Mouse (Mus musculus) gastrocnemius, postnatal 36 days (tissue): ENCODE results near the gene Tcf19. TPM values are rescaled to one million over a fixed set of nuclear protein-coding genes. Genes with fewer than 3 reads are reported as not detected.
"Not testable (repeated sequence)": the region's sequence is repeated elsewhere in the genome, so short reads cannot be mapped to it uniquely, and the experiment has no call there.

Source experiments
- DNase-seq, 2 experiments: peaks; one replicate each; pipeline ENCODE4 v3.0.0; 2022
- intact Hi-C: fragments of 180-260 bp; cut with DNase I; formaldehyde crosslinking; loops from one replicate; pipeline ENCODE4 v1.15.1; 2025
- total RNA-seq, 2 experiments: library from RNA; stranded (reverse); gene quantifications; 2 replicates each; pipeline ENCODE4 v1.2.3; 2021

Gene Tcf19
- total RNA-seq, 2 experiments from 2014 or later, result 1.5 to 2.0 TPM

DNA sequence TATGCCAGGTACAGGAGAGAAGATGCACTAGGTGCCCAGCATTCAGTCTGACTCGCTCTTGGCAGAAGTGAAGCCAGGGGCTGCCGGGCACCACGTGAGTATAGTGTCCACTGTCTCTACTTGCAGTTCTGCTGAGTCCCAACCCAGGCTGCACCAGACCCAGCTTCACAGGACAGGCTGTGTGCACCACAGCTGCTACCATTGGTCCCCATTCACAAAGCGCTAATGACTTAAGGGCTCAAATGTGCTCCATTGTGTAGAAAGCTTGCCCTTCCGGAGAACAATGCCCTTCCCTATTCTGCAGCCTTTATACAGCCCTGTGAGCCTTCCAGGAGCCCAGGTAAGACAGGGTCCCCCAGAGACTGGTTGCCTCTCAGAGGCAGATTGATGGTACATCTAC is 26.3 kb downstream of the Tcf19 start:
- DNase-seq, result no peak
- intact Hi-C loops, result no loop called here

DNA sequence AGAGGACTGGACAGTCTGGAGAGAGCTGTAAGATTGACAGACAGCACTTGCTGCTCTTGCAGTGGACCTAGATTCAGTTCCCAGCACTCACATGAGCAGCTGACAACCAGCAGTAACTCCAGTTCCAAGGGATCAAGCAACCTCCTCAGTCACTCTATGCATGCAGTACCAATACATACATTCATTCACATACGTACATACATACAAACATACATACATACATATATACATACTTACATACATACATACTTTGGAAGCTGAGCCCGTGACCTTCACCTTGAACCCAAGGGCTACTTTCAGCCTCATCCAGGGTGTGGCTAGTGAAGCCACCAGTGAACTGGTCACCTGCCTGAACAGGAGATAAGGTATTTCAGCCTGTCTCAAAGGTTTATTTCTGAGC is 28.6 kb downstream of the Tcf19 start:
- intact Hi-C loops, result no loop called here
- DNase-seq, result no peak

DNA sequence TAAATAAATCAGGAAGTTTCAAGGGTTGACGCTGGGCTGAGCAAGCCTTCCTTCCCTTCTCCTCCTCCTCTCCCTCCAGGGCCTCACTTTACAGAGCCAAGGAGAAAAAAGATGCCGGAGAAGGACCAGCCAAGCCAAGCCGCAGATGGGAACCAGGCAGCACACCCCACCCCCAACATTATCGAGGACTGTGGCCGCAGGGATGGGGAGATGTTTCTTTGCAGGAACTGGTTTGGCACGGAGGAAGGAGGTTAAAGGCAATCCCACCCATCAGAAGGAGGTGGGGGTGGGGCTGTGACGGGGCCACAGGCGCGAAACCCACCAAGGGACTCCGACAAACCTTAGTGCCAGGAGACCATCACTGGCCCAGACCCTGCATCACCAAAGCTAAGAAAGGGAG is 29.9 kb downstream of the Tcf19 start:
- DNase-seq, result no peak
- intact Hi-C loops, result no loop called here

DNA sequence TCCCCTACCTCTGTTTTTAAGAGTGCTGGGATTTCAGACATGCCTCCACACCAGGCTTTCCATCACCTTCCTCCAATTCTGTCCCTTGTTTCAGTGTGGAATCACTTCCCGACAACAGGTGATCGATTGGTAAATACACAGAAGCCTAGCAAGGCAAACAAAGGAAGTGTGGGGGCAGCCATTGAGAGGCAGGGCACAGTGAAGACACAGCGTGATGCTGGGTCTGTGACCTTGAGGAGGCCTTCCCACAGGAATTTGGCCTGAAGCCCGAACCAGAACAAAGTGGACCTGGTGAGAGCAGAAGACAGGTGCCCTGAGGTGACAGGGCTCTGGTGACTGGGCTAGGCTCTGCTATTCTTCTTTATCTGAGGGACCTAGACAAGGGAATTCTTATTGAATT is 30.9 kb downstream of the Tcf19 start:
- DNase-seq, result no peak
- intact Hi-C loops, result no loop called here

DNA sequence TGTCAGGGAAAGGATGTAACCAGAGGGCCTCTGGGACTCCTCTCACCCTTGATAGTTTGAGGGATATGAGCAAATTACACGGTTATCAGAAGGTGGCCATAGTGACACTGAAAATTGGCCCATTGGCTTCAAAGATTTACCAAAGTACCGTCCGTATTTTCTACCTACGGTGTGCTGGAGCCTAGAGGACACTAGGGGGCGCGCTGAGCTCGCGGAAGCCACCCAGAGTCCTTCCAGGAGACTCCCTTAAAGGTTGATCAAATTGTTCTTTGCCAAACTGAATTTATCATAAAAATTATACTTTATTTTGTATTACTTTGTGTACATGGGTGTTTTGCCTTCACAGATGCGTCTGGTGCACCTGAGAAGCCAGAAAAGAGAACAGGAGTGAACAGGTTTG is 32.6 kb downstream of the Tcf19 start:
- peak; percentile 29 to 35 for DNase-seq
- intact Hi-C loops, result no loop called here

DNA sequence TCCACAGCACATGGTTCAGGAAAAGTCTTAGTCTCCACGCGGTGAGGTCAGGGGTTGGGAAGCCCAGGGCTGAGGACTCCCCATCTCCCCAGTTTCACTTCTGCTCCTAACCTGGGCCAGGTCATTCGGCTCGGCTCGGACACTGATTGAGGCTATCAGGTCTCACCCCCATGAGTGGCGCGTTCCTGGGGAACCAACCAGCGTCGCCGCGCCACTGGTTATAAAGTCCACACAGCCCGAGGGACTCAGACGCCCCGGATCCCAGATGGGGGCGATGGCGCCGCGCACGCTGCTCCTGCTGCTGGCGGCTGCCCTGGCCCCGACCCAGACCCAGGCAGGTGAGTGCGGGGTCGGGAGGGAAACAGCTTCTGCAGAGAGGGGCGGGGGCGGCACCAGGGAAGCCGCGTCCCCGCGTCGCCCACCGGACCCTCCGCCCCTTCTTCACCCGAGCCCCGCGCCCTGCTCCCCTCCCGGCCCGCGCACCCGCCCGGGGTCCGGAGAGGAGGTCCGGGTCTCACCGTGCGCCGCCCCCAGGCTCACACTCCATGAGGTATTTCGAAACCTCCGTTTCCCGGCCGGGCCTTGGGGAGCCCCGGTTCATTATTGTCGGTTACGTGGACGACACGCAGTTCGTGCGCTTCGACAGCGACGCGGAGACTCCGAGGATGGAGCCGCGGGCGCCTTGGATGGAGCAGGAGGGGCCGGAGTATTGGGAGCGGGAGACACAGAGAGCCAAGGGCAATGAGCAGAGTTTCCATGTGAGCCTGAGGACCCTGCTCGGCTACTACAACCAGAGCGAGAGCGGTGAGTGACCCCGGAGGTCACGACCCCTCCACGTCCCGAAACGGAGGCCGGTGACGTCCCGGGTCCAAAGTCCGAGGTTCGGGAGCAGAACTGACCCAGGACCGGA is 46.5 kb downstream of the Tcf19 start, which contains the start of gene H2-Q10:
Gene H2-Q10, plus strand, starts transcription at position 248 of the 910 bp plus-strand sequence.
- DNase-seq, result no peak
- intact Hi-C loops, result no loop called here

DNA sequence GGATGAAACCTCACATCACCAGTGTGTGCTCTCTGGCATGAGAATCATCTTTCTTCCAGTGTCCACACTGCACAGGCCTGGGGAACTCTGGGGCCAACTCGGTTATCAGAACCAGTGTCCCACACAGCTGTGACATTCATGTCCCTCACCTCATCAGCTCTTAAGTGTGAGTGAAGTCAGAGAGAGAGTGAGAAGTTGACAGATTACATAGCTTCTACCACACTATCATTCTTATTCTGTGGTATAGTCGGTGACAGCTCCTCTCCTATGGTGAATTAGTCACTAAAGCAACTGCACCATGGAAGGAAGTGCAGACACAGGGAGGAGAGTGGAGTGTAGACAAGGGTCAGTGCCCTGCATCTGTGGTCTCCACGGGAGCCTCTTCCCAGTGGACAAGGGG is 47.7 kb downstream of the Tcf19 start:
- intact Hi-C loops, DNase-seq: not testable (repeated sequence)

DNA sequence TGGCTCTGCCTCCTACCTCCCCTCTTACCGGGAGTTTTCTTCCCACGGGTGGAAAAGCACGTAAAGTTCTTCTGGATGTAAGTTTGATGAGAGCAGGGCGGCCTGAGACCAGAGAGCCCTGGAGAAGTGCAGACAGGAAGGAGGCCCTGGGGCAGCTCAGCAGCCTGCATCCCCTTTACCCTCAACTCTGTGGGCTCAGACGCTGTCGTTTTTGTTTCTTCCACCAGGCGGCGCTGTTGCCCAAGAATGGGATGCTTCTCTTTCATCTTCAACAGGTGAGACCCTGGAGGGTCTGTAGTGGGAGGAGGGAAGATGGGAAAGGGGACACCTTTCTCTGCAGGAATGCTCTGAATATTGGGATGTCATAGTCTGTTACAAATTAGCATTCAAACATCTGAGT is 51.0 kb downstream of the Tcf19 start:
- intact Hi-C loops, DNase-seq: not testable (repeated sequence)

Other genes starting within 250 kb of the Tcf19 start
- under 1 TPM; 0.38 to 0.47 TPM for gene H2-Q1, start 196.4 kb downstream of the Tcf19 start, total RNA-seq
- gene H2-Q2, start 174.6 kb downstream of the Tcf19 start, total RNA-seq, result under 1 TPM; 0.20 to 0.77 TPM
- gene H2-Q4, start 137.2 kb downstream of the Tcf19 start, total RNA-seq, result 1 to 10 TPM; 3.6 to 4.0 TPM
- gene H2-Q6, start 92.0 kb downstream of the Tcf19 start, total RNA-seq, result under 1 TPM; 0.17 to 0.26 TPM
- gene H2-Q7, start 77.7 kb downstream of the Tcf19 start, total RNA-seq, result under 1 TPM; 0.33 to 0.62 TPM
- under 1 TPM; 0.10 to 0.13 TPM for gene H2-Q10, start 46.7 kb downstream of the Tcf19 start, total RNA-seq
- not detected for gene Pou5f1, start 10.8 kb downstream of the Tcf19 start, total RNA-seq
- gene Cchcr1, start 276 bp upstream of the Tcf19 start, total RNA-seq, result 1 to 10 TPM; 1.4 to 2.8 TPM
- gene Psors1c2, start 16.4 kb upstream of the Tcf19 start, total RNA-seq, result not detected
- gene Cdsn, start 35.3 kb upstream of the Tcf19 start, total RNA-seq, result not detected
- gene 2300002M23Rik, start 50.6 kb upstream of the Tcf19 start, total RNA-seq, result not detected
- gene Sfta2, start 84.7 kb upstream of the Tcf19 start, total RNA-seq, result not detected
- not detected for gene Gm9573, start 109.8 kb upstream of the Tcf19 start, total RNA-seq
- not detected for gene Mucl3, start 126.9 kb upstream of the Tcf19 start, total RNA-seq
- gene Vars2, start 150.8 kb upstream of the Tcf19 start, total RNA-seq, result 10 to 100 TPM; 12.5 to 12.9 TPM
- 10 to 100 TPM; 15.3 to 19.0 TPM for gene Gtf2h4, start 156.9 kb upstream of the Tcf19 start, total RNA-seq
- gene Ddr1, start 187.8 kb upstream of the Tcf19 start, total RNA-seq, result 10 to 100 TPM; 12.7 to 15.0 TPM